Comparison of ENCODE assay signal across 25 mouse cellular contexts in the genomic region with DNA sequence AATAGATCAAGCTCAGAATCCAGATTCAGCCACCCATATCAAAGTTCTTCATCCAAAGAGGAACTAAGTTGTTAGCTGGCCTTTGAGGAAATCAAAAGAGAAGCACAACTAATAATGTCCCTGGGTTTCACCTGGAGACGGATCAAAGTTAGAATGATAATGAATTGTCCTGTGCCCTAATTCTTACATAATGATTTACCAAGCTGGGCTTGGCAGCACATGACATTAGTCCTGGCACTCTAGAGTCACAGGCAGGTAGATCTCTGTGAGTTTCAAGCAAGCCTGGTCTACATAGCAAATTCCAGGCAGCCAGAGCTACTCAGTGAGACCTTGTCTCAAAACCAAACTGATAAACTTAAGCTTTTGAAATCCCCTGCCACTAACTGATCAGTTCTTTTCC.
"Had no signal": no experiment of that assay in that cellular context is flagged by ENCODE, and none has a peak within 500 bp of the region (broad histone marks: within the 10 kb centered on the region; RNA-seq: fewer than 3 reads in every experiment).

No protein-coding gene starts in this region.

- H3K9me3 ChIP-seq: heart, embryonic 10.5 days; heart, embryonic 12.5 days; hindbrain, embryonic 10.5 days; hindbrain, embryonic 12.5 days; limb, embryonic 13.5 days; limb, embryonic 15.5 days; liver, embryonic 12.5 days had no signal

- H3K27ac ChIP-seq: gastrocnemius, adult 2 months; heart, embryonic 10.5 days; hindbrain, embryonic 10.5 days; hindbrain, embryonic 12.5 days; hindbrain, embryonic 14.5 days; limb, embryonic 13.5 days; limb, embryonic 15.5 days; liver, embryonic 12.5 days; liver, embryonic 14.5 days had no signal

- H3K4me2 ChIP-seq: heart, embryonic 12.5 days; hindbrain, embryonic 12.5 days; hindbrain, embryonic 14.5 days; limb, embryonic 13.5 days; limb, embryonic 15.5 days; liver, embryonic 12.5 days had no signal

- ATAC-seq: forebrain, embryonic 16.5 days; hindbrain, embryonic 16.5 days; inflammation-experienced regulatory T-cells, adult 6 months; liver, embryonic 12.5 days had no signal

- H3K36me3 ChIP-seq: heart, embryonic 10.5 days; heart, embryonic 12.5 days; hindbrain, embryonic 10.5 days; hindbrain, embryonic 12.5 days; limb, embryonic 13.5 days; limb, embryonic 15.5 days; liver, embryonic 12.5 days had no signal

- H3K9ac ChIP-seq: heart, embryonic 12.5 days; hindbrain, embryonic 12.5 days; hindbrain, embryonic 14.5 days; limb, embryonic 13.5 days; limb, embryonic 15.5 days; liver, embryonic 12.5 days; liver, embryonic 14.5 days had no signal

- H3K27me3 ChIP-seq: heart, embryonic 12.5 days; limb, embryonic 13.5 days; limb, embryonic 15.5 days; liver, embryonic 12.5 days had no signal

- H3K4me3 ChIP-seq: gastrocnemius, adult 2 months; heart, embryonic 10.5 days; heart, embryonic 12.5 days; hindbrain, embryonic 10.5 days; hindbrain, embryonic 12.5 days; limb, embryonic 13.5 days; limb, embryonic 15.5 days; liver, embryonic 12.5 days had no signal

- DNase-seq: gastrocnemius, adult 2 months; gastrocnemius, postnatal 10 days; gastrocnemius, postnatal 25 days; heart, adult 18-20 months; heart, postnatal 10 days; heart, postnatal 4 days; kidney, adult 11 months; kidney, adult 8-10 months; kidney, postnatal 10 days; kidney, postnatal 25 days; layer of hippocampus, adult 9-11 months; layer of hippocampus, postnatal 36 days; left cerebral cortex, postnatal 4 days had no signal

- H3K4me1 ChIP-seq: hindbrain, embryonic 10.5 days; hindbrain, embryonic 12.5 days had no signal
